Comparison of ENCODE assay signal across 19 mouse cellular contexts in genomic region chr19:3868290-3868689, GRCm38 (mm10). TPM values are rescaled to one million over a fixed set of nuclear protein-coding genes. Genes with fewer than 3 reads are reported as not detected.
A peak's percentile ranks its signal among the peaks of the same experiment; 100 is the strongest.
DNase-seq lines count a peak whose midpoint lies in the region; ATAC-seq lines count a peak whose summit lies in the region.
"Had no signal": no experiment of that assay in that cellular context is flagged by ENCODE, and none has a peak within 500 bp of the region (broad histone marks: within the 10 kb centered on the region; RNA-seq: fewer than 3 reads in every experiment).

No protein-coding gene starts in this region.

- H3K4me2 ChIP-seq in heart, embryonic 13.5 days: no peak overlapping the region
- H3K4me2 ChIP-seq in embryonic facial prominence, embryonic 14.5 days (ENCODE audit: low read depth, low read length): no peak overlapping the region
- H3K4me2 ChIP-seq: forebrain, embryonic 13.5 days; heart, embryonic 11.5 days; hindbrain, embryonic 13.5 days had no signal

- no peak for ATAC-seq in heart, embryonic 13.5 days (ENCODE audit: extremely low read depth, insufficient number of reproducible peaks, low FRiP score, low TSS enrichment)
- ATAC-seq in embryonic facial prominence, embryonic 14.5 days (ENCODE audit: low read depth): peak; percentile 70; the same call in 1 of the 2 replicates
- ATAC-seq: forebrain, embryonic 13.5 days; forebrain, postnatal 0 days; hindbrain, postnatal 0 days had no signal

- peaks cover 17% of the 10 kb centered on the region for H3K4me1 ChIP-seq in heart, embryonic 13.5 days
- H3K4me1 ChIP-seq in embryonic facial prominence, embryonic 14.5 days (ENCODE audit: control insufficient read depth, insufficient read depth, low read length): peaks cover 27% of the 10 kb centered on the region

- no peak overlapping the region for H3K9ac ChIP-seq in heart, embryonic 13.5 days
- H3K9ac ChIP-seq in embryonic facial prominence, embryonic 14.5 days (ENCODE audit: low read depth, low read length): no peak overlapping the region
- H3K9ac ChIP-seq: forebrain, embryonic 13.5 days; forebrain, postnatal 0 days; hindbrain, embryonic 13.5 days had no signal

- no peaks in the 10 kb centered on the region for H3K27me3 ChIP-seq in heart, embryonic 13.5 days (replicated peaks)
- H3K27me3 ChIP-seq in embryonic facial prominence, embryonic 14.5 days (replicated peaks; ENCODE audit: control insufficient read depth, insufficient read depth, low read length): no peaks in the 10 kb centered on the region
- H3K27me3 ChIP-seq: forebrain, embryonic 13.5 days; hindbrain, embryonic 13.5 days had no signal

- 82% methylated on average over 1 of the region's 1 CpGs for WGBS in heart, embryonic 13.5 days
- WGBS in embryonic facial prominence, embryonic 14.5 days: 46% methylated on average over 1 of the region's 1 CpGs

- H3K36me3 ChIP-seq in heart, embryonic 13.5 days: peaks cover 19% of the 10 kb centered on the region
- H3K36me3 ChIP-seq in embryonic facial prominence, embryonic 14.5 days (ENCODE audit: control insufficient read depth, insufficient read depth, low read length): peaks cover 21% of the 10 kb centered on the region

- peak overlapping the region; percentile 61 for H3K27ac ChIP-seq in heart, embryonic 13.5 days (replicated peaks)
- H3K27ac ChIP-seq in embryonic facial prominence, embryonic 14.5 days (replicated peaks; ENCODE audit: low read depth, low read length): peak overlapping the region; percentile 63; the same call in 1 of the 2 replicates
- H3K27ac ChIP-seq: forebrain, embryonic 13.5 days; heart, adult 2 months; hindbrain, embryonic 13.5 days; hindbrain, postnatal 0 days had no signal

- H3K4me3 ChIP-seq in heart, embryonic 13.5 days: no peak overlapping the region
- H3K4me3 ChIP-seq in embryonic facial prominence, embryonic 14.5 days (ENCODE audit: low read depth, low read length): no peak overlapping the region
- H3K4me3 ChIP-seq: forebrain, embryonic 13.5 days; heart, adult 2 months; hindbrain, embryonic 13.5 days had no signal

- H3K9me3 ChIP-seq in heart, embryonic 13.5 days: no peaks in the 10 kb centered on the region
- 0 out of 2 replicates have a peak, but pooled peaks cover 3% of the 10 kb centered on the region for H3K9me3 ChIP-seq in embryonic facial prominence, embryonic 14.5 days (ENCODE audit: control insufficient read depth, low read length)
- H3K9me3 ChIP-seq: forebrain, embryonic 13.5 days; hindbrain, embryonic 13.5 days had no signal

- intact Hi-C loops in heart, postnatal 25 days (cut with DNase I): no loop called here

- no peak for DNase-seq in heart, postnatal 25 days (ENCODE audit: low spot score)
- peak; percentile 26 for DNase-seq in right cerebral cortex, postnatal 14 days
- DNase-seq in right cerebral cortex, postnatal 25 days: no peak
- peak; percentile 87 for DNase-seq in embryonic facial prominence, embryonic 14.5 days (ENCODE audit: low spot score)
- no peak for DNase-seq in layer of hippocampus, adult 9-11 months
- DNase-seq in urinary bladder, postnatal 36 days (ENCODE audit: low spot score in 2 of 2): no peak
- DNase-seq: adrenal gland, adult 2 months; adrenal gland, postnatal 25 days; cerebellum, adult 18-20 months; cerebellum, adult 9-11 months; cerebellum, postnatal 36 days; forebrain, postnatal 0 days; gastrocnemius, postnatal 14 days; heart, adult 2 months had no signal

RNA-seq across cellular contexts. Expression of gene Chka, which starts 16.7 kb away (rescaled TPM):
- polyA plus RNA-seq in heart, embryonic 13.5 days (2015; fragmentation: Nextera tagmentation; extraction: Ambion mirVana): 22.6 and 23.5 TPM in 2 replicates
- 10 to 100 TPM in 1 of 2 experiments, 1 to 10 TPM in 1; 9.5 to 13.0 TPM for total RNA-seq in heart, postnatal 25 days (2021)
- 31.3 and 32.9 TPM in 2 replicates for polyA plus RNA-seq in embryonic facial prominence, embryonic 14.5 days (2014; fragmentation: Nextera tagmentation; extraction: Ambion mirVana)

RNA-seq across cellular contexts. Expression of gene Tcirg1, which starts 38.6 kb away (rescaled TPM):
- polyA plus RNA-seq in heart, embryonic 13.5 days (2015; fragmentation: Nextera tagmentation; extraction: Ambion mirVana): 22.7 and 25.1 TPM in 2 replicates
- 1 to 10 TPM; 8.9 to 9.8 TPM for total RNA-seq in heart, postnatal 25 days (2021)
- 33.6 and 36.5 TPM in 2 replicates for polyA plus RNA-seq in embryonic facial prominence, embryonic 14.5 days (2014; fragmentation: Nextera tagmentation; extraction: Ambion mirVana)

RNA-seq across cellular contexts. Expression of gene Ndufs8, which starts 44.3 kb away (rescaled TPM):
- 361 and 400 TPM in 2 replicates for polyA plus RNA-seq in heart, embryonic 13.5 days (2015; fragmentation: Nextera tagmentation; extraction: Ambion mirVana)
- 100 to 1,000 TPM; 538 TPM for total RNA-seq in heart, postnatal 25 days (2021)
- 297 and 302 TPM in 2 replicates for polyA plus RNA-seq in embryonic facial prominence, embryonic 14.5 days (2014; fragmentation: Nextera tagmentation; extraction: Ambion mirVana)

Comparison
In these comparisons a context has a peak if more than half of its experiments do, and no peak if none do; other contexts are left out.
1. DNase-seq: peak in right cerebral cortex, postnatal 14 days (single experiment) and embryonic facial prominence, embryonic 14.5 days (single experiment); none in heart, postnatal 25 days (single experiment), right cerebral cortex, postnatal 25 days (single experiment), layer of hippocampus, adult 9-11 months (single experiment) and urinary bladder, postnatal 36 days (0 of 2).